Mouse (Mus musculus): Measurements from ENCODE around the gene Rhbdf1.

DNA sequence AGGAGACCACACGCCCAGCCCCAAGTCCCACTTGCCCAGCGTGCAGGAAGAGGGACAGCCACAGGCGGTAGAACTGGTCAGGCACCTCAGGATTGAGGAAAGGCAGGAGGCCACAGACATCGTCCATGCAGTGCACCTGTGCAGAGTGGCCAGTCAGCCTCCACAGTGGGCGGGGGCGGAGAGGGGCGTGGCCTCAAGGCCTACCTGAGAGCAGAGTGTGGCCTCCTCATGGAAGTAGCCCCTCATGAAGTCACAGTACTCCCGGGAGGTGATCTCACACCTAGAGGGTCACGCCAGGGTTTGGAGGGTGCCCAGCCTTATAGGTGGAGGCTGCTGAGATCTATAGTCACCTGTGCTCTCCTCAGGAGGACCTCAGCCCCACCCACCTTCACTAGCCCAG lies 11.5 kb downstream of the Rhbdf1 start:
- no peak for TF ChIP-seq CTCF (IDR thresholded peaks at IDR 0.05; ENCODE audit: low read depth, low read length)
- TF ChIP-seq POLR2A (IDR thresholded peaks at IDR 0.05; ENCODE audit: borderline replicate concordance, low read depth, low read length), result no peak

All from bone marrow macrophage, adult 2 months (primary cell).